In the genomic region with DNA sequence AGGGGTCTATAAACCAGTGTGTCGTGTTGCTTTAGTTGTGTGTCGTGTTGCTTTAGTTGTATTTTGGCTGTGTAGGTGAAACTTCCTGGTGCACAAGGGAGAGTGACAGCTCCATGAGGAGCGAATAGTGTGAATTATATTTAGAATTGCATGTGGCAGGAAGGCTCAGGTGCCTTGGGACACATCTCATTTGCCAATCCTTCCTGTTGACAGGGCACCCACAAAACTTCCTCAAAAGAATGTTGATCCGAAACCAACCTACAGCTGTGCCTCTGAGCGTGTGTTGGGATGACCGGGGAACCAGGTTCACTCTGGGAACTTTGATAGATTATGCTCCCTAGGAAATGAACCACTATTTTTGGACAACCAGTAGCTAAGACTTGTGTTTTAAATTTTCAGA, we compare ENCODE assay signal across 34 mouse cellular contexts. TPM values are rescaled to one million over a fixed set of nuclear protein-coding genes. Genes with fewer than 3 reads are reported as not detected.
DNase-seq lines count a peak whose midpoint lies in the region; ATAC-seq and TF ChIP-seq lines count a peak whose summit lies in the region.
"Had no signal": no experiment of that assay in that cellular context is flagged by ENCODE, and none has a peak within 500 bp of the region (broad histone marks: within the 10 kb centered on the region; RNA-seq: fewer than 3 reads in every experiment).

No protein-coding gene starts in this region.

- DNase-seq in liver, postnatal 0 days, result no peak
- no peak for DNase-seq in CH12.LX (ENCODE audit: extremely low read depth)
- DNase-seq in forebrain, embryonic 10.5 days (ENCODE audit: extremely low spot score, low spot score), result no peak
- DNase-seq in layer of hippocampus, adult 9-10 months (ENCODE audit: low spot score), result no peak
- DNase-seq: adrenal gland, postnatal 14 days; cerebellum, adult 2 months; cerebellum, postnatal 14 days; gastrocnemius, postnatal 14 days; heart, postnatal 4 days; kidney, postnatal 14 days; lung, embryonic 14.5 days; thymus, adult 2 months; thymus, postnatal 36 days had no signal

- H3K79me2 ChIP-seq in CH12.LX (replicated peaks; ENCODE audit: control insufficient read depth, extremely low read depth, insufficient read depth, poor library complexity, severe bottlenecking), result peaks cover 71% of the 10 kb centered on the region

- dilution Hi-C loops in CH12.LX (cut with MboI; ENCODE audit: extremely low pct_ligation_motif_present, extremely low pct_unique_long_range_greater_than_20kb, low sequenced_read_pairs), result no loop called here

- peak overlapping the region; percentile 39; the same call in 1 of the 2 replicates for H3K27ac ChIP-seq in liver, postnatal 0 days (ENCODE audit: low read depth)
- no peak overlapping the region for H3K27ac ChIP-seq in liver, embryonic 12.5 days
- no peak overlapping the region for H3K27ac ChIP-seq in CH12.LX (ENCODE audit: insufficient read depth, low read depth)
- no peak overlapping the region for H3K27ac ChIP-seq in forebrain, embryonic 10.5 days
- H3K27ac ChIP-seq: embryonic facial prominence, embryonic 10.5 days; embryonic facial prominence, embryonic 15.5 days; hindbrain, embryonic 14.5 days; left cerebral cortex, adult 2 months; limb, embryonic 12.5 days; midbrain, embryonic 15.5 days had no signal

- H3K36me3 ChIP-seq in liver, postnatal 0 days (replicated peaks; ENCODE audit: insufficient read depth, low read length), result peaks cover 12% of the 10 kb centered on the region
- peaks cover 14% of the 10 kb centered on the region for H3K36me3 ChIP-seq in liver, embryonic 12.5 days
- peaks cover 8 to 48% of the 10 kb centered on the region in 2 experiments for H3K36me3 ChIP-seq in CH12.LX (replicated peaks in 1 of 2; ENCODE audit: control insufficient read depth in 1 of 2, insufficient read depth in 1 of 2, low read length in 1 of 2)
- peaks cover 12% of the 10 kb centered on the region for H3K36me3 ChIP-seq in forebrain, embryonic 10.5 days (replicated peaks)

- TF ChIP-seq EP300 in liver, postnatal 0 days (IDR thresholded peaks at IDR 0.05; ENCODE audit: low read depth), result no peak
- TF ChIP-seq EP300 in CH12.LX (IDR thresholded peaks at IDR 0.05; ENCODE audit: low read length), result peak; percentile 41; the same call in 1 of the 2 replicates

- H3K4me2 ChIP-seq in liver, postnatal 0 days (ENCODE audit: low read depth, low read length), result 0 out of 2 replicates have a peak overlapping the region, but pooled peaks have one; percentile 4
- no peak overlapping the region for H3K4me2 ChIP-seq in liver, embryonic 12.5 days
- no peak overlapping the region for H3K4me2 ChIP-seq in CH12.LX (ENCODE audit: insufficient read depth, low read depth, poor library complexity, severe bottlenecking)
- H3K4me2 ChIP-seq: embryonic facial prominence, embryonic 15.5 days; heart, embryonic 12.5 days; hindbrain, embryonic 14.5 days; limb, embryonic 12.5 days; liver, embryonic 11.5 days; lung, embryonic 14.5 days; midbrain, embryonic 15.5 days had no signal

- ATAC-seq in liver, postnatal 0 days, result no peak
- ATAC-seq in liver, embryonic 12.5 days, result no peak
- peak; percentile 95 for ATAC-seq in granulocyte monocyte progenitor cell, adult 5-6 weeks (replicated peaks; ENCODE audit: poor library complexity, severe bottlenecking)
- peak; percentile 34; the same call in 1 of the 2 replicates for ATAC-seq in neutrophil, adult 5-6 weeks (ENCODE audit: extremely low read depth, insufficient number of reproducible peaks, low FRiP score, poor library complexity, severe bottlenecking)
- ATAC-seq: forebrain, embryonic 14.5 days; intestine, postnatal 0 days; midbrain, embryonic 15.5 days had no signal

- no peaks in the 10 kb centered on the region for H3K9me3 ChIP-seq in liver, postnatal 0 days (ENCODE audit: low read length)
- no peaks in the 10 kb centered on the region for H3K9me3 ChIP-seq in liver, embryonic 12.5 days (replicated peaks)
- no peaks in the 10 kb centered on the region for H3K9me3 ChIP-seq in CH12.LX (replicated peaks; ENCODE audit: low read length)
- no peaks in the 10 kb centered on the region for H3K9me3 ChIP-seq in forebrain, embryonic 10.5 days
- H3K9me3 ChIP-seq: embryonic facial prominence, embryonic 10.5 days; embryonic facial prominence, embryonic 15.5 days; heart, embryonic 12.5 days; limb, embryonic 12.5 days; midbrain, embryonic 15.5 days had no signal

- H3K27me3 ChIP-seq in liver, postnatal 0 days (ENCODE audit: insufficient read depth, low read length), result no peaks in the 10 kb centered on the region
- no peaks in the 10 kb centered on the region for H3K27me3 ChIP-seq in liver, embryonic 12.5 days (replicated peaks)
- H3K27me3 ChIP-seq in CH12.LX (replicated peaks), result no peaks in the 10 kb centered on the region
- H3K27me3 ChIP-seq in forebrain, embryonic 10.5 days (ENCODE audit: poor library complexity, severe bottlenecking), result no peaks in the 10 kb centered on the region
- H3K27me3 ChIP-seq: embryonic facial prominence, embryonic 15.5 days; heart, embryonic 12.5 days; limb, embryonic 12.5 days; midbrain, embryonic 15.5 days had no signal

- no peak overlapping the region for H3K4me3 ChIP-seq in liver, postnatal 0 days (ENCODE audit: low read depth, low read length)
- no peak overlapping the region for H3K4me3 ChIP-seq in liver, embryonic 12.5 days
- no peak overlapping the region for H3K4me3 ChIP-seq in CH12.LX (replicated peaks in 1 of 3; ENCODE audit: low read depth in 2 of 3, low read length in 2 of 3, poor library complexity in 1 of 3)
- no peak overlapping the region for H3K4me3 ChIP-seq in forebrain, embryonic 10.5 days
- H3K4me3 ChIP-seq: embryonic facial prominence, embryonic 10.5 days; embryonic facial prominence, embryonic 15.5 days; heart, embryonic 12.5 days; left cerebral cortex, adult 2 months; limb, embryonic 12.5 days; midbrain, embryonic 15.5 days had no signal

- TF ChIP-seq CTCF in liver, postnatal 0 days (IDR thresholded peaks at IDR 0.05; ENCODE audit: low read depth), result no peak
- TF ChIP-seq CTCF in CH12.LX (conservative IDR thresholded peaks at IDR 0.05 in 1 of 2, IDR thresholded peaks at IDR 0.05 in 1 of 2; ENCODE audit: low read depth in 2 of 2, low read length in 2 of 2), result no peak

- WGBS in liver, postnatal 0 days (ENCODE audit: insufficient replicate concordance), result 63% methylated on average over 6 of the region's 6 CpGs
- 64% methylated on average over 6 of the region's 6 CpGs for WGBS in liver, embryonic 12.5 days (ENCODE audit: insufficient replicate concordance)
- 94% methylated on average over 6 of the region's 6 CpGs for WGBS in forebrain, embryonic 10.5 days

- TF ChIP-seq POLR2A in CH12.LX (IDR thresholded peaks at IDR 0.05; ENCODE audit: low read depth, low read length), result no peak

- H3K9ac ChIP-seq in liver, postnatal 0 days (replicated peaks), result no peak overlapping the region
- no peak overlapping the region for H3K9ac ChIP-seq in liver, embryonic 12.5 days
- no peak overlapping the region for H3K9ac ChIP-seq in CH12.LX (ENCODE audit: insufficient read depth, low read depth)
- H3K9ac ChIP-seq: embryonic facial prominence, embryonic 15.5 days; heart, embryonic 12.5 days; hindbrain, embryonic 14.5 days; limb, embryonic 12.5 days; lung, embryonic 14.5 days; midbrain, embryonic 15.5 days had no signal

- H3K4me1 ChIP-seq in liver, postnatal 0 days (ENCODE audit: insufficient read depth), result peaks cover 18% of the 10 kb centered on the region
- H3K4me1 ChIP-seq in liver, embryonic 12.5 days, result peaks cover 13% of the 10 kb centered on the region
- H3K4me1 ChIP-seq in CH12.LX (ENCODE audit: control insufficient read depth in 1 of 2, insufficient read depth in 2 of 2), result peaks cover 22 to 71% of the 10 kb centered on the region in 2 experiments
- H3K4me1 ChIP-seq in forebrain, embryonic 10.5 days, result no peaks in the 10 kb centered on the region
- H3K4me1 ChIP-seq: embryonic facial prominence, embryonic 10.5 days; embryonic facial prominence, embryonic 15.5 days; heart, embryonic 12.5 days; limb, embryonic 12.5 days; midbrain, embryonic 15.5 days had no signal

- in situ Hi-C loops in CH12.LX (cut with MboI; ENCODE audit: low pct_ligation_motif_present, low pct_unique_long_range_greater_than_20kb, low sequenced_read_pairs), result no loop called here

- TF ChIP-seq RAD21 in CH12.LX (IDR thresholded peaks at IDR 0.05; ENCODE audit: low read depth, low read length), result no peak

TF ChIP-seq in CH12.LX, 34 proteins besides CTCF, POLR2A, EP300 and RAD21 (continues in another document):
- no peak for TF ChIP-seq CHD1 (IDR thresholded peaks at IDR 0.05; ENCODE audit: low read depth, low read length)
- no peak for TF ChIP-seq USF2 (conservative IDR thresholded peaks at IDR 0.05; ENCODE audit: low read depth, low read length)
- TF ChIP-seq PAX5 (IDR thresholded peaks at IDR 0.05; ENCODE audit: low read length), result no peak
- TF ChIP-seq CHD2 (IDR thresholded peaks at IDR 0.05; ENCODE audit: low read length), result no peak
- TF ChIP-seq BHLHE40 (IDR thresholded peaks at IDR 0.05; ENCODE audit: low read depth, low read length), result peak; percentile 58
- peak; percentile 43; the same call in 1 of the 2 replicates for TF ChIP-seq MEF2A (IDR thresholded peaks at IDR 0.05; ENCODE audit: borderline replicate concordance, low read depth, low read length)
- no peak for TF ChIP-seq NELFE (IDR thresholded peaks at IDR 0.05; ENCODE audit: low read depth, low read length)
- no peak for TF ChIP-seq JUND (conservative IDR thresholded peaks at IDR 0.05; ENCODE audit: low read depth, low read length)

RNA-seq across cellular contexts. Expression of a gene that starts 20.0 kb away (rescaled TPM):
- 3.7 and 4.4 TPM in 2 replicates for polyA plus RNA-seq in liver, postnatal 0 days (2015; fragmentation: Nextera tagmentation; extraction: Ambion mirVana)
- polyA plus RNA-seq in liver, embryonic 12.5 days (2016; fragmentation: Nextera tagmentation; extraction: Ambion mirVana), result 5.2 and 6.2 TPM in 2 replicates
- total RNA-seq in CH12.LX (2012; rRNA removed), result 38.9 and 39.5 TPM in 2 replicates
- 23.1 and 24.9 TPM in 2 replicates for total RNA-seq in CH12.LX (2014; rRNA removed)
- polyA plus RNA-seq in CH12.LX (2012; ENCODE audit: insufficient read length, low read depth), result 21.2 and 26.2 TPM in 2 replicates
- 13.1 and 13.6 TPM in 2 replicates for total RNA-seq in granulocyte monocyte progenitor cell, adult 5-6 weeks (2014; fragmentation: Nextera tagmentation)
- 21.2 and 24.4 TPM in 2 replicates for total RNA-seq in granulocyte monocyte progenitor cell, adult 5-6 weeks (2017)
- 168 and 185 TPM in 2 replicates for total RNA-seq in neutrophil, adult 5-6 weeks (2017)
- polyA plus RNA-seq in forebrain, embryonic 10.5 days (2016; fragmentation: Nextera tagmentation; extraction: Ambion mirVana), result 6.5 and 8.0 TPM in 2 replicates

RNA-seq across cellular contexts. Expression of a gene that starts 54.4 kb away (rescaled TPM):
- polyA plus RNA-seq in liver, postnatal 0 days (2015; fragmentation: Nextera tagmentation; extraction: Ambion mirVana), result not detected in 2 replicates
- not detected in 2 replicates for polyA plus RNA-seq in liver, embryonic 12.5 days (2016; fragmentation: Nextera tagmentation; extraction: Ambion mirVana)
- total RNA-seq in CH12.LX (2012; rRNA removed) (not detected in 2 replicates), CH12.LX (2014; rRNA removed) (not detected in 2 replicates)
- polyA plus RNA-seq in CH12.LX (2012; ENCODE audit: insufficient read length, low read depth), result not detected in 2 replicates
- not detected in 2 replicates for total RNA-seq in granulocyte monocyte progenitor cell, adult 5-6 weeks (2014; fragmentation: Nextera tagmentation)
- total RNA-seq in granulocyte monocyte progenitor cell, adult 5-6 weeks (2017), result not detected in 2 replicates
- total RNA-seq in neutrophil, adult 5-6 weeks (2017), result not detected in 2 replicates
- polyA plus RNA-seq in forebrain, embryonic 10.5 days (2016; fragmentation: Nextera tagmentation; extraction: Ambion mirVana), result not detected in 2 replicates
- total RNA-seq: adrenal gland, postnatal 14 days; gastrocnemius, postnatal 14 days; heart, adult 18-20 months; heart, postnatal 4 days; layer of hippocampus, adult 18-20 months; layer of hippocampus, postnatal 14 days; left cerebral cortex, adult 2 months; left cerebral cortex, postnatal 25 days had no signal
- polyA plus RNA-seq: brain, embryonic 14.5 days; cerebellum, adult 2 months; embryonic facial prominence, embryonic 10.5 days; embryonic facial prominence, embryonic 15.5 days; forebrain, embryonic 14.5 days; heart, embryonic 12.5 days; heart, postnatal 0 days; hindbrain, embryonic 14.5 days; intestine, postnatal 0 days; kidney, embryonic 14.5 days; limb, embryonic 12.5 days; liver, embryonic 11.5 days; lung, embryonic 14.5 days; midbrain, embryonic 15.5 days; neural tube, embryonic 11.5 days had no signal

Comparison
In these comparisons a context has a peak if more than half of its experiments do, and no peak if none do; other contexts are left out.
1. ATAC-seq: peak in granulocyte monocyte progenitor cell, adult 5-6 weeks (single experiment) and neutrophil, adult 5-6 weeks (single experiment); none in liver, postnatal 0 days (single experiment) and liver, embryonic 12.5 days (single experiment).